Mouse (Mus musculus) cerebellum, adult 8-10 months (tissue): ENCODE measurements around the gene Ipmk.
"Not testable (repeated sequence)": the region's sequence is repeated elsewhere in the genome, so short reads cannot be mapped to it uniquely, and the experiment has no call there.

Experiments used
- DNase-seq: peaks from one replicate; pipeline ENCODE4 v3.0.0; 2022

Gene Ipmk

GRCm38 (mm10) chr10:71376014-71376413 is 28.5 kb downstream of the Ipmk start:
- DNase-seq: no peak

- DNase-seq: no peak
These were observed 32.8 kb downstream of the Ipmk start for GRCm38 (mm10) chr10:71380406-71380805.

- no peak for DNase-seq
These were observed 34.0 kb downstream of the Ipmk start for GRCm38 (mm10) chr10:71381471-71382033.

- DNase-seq: no peak
These were observed 34.5 kb downstream of the Ipmk start for GRCm38 (mm10) chr10:71382109-71382508.

GRCm38 (mm10) chr10:71382858-71383551 is 35.4 kb downstream of the Ipmk start:
- no peak for DNase-seq

- not testable (repeated sequence) for DNase-seq
These were observed 36.0 kb downstream of the Ipmk start for GRCm38 (mm10) chr10:71383552-71383924.

GRCm38 (mm10) chr10:71384159-71385044 is 36.8 kb downstream of the Ipmk start:
- DNase-seq: no peak

- DNase-seq: no peak
These were observed 41.7 kb downstream of the Ipmk start for GRCm38 (mm10) chr10:71389311-71389710.

- DNase-seq: no peak
These were observed 51.0 kb downstream of the Ipmk start for GRCm38 (mm10) chr10:71398383-71399145.

- no peak for DNase-seq
These were observed 51.8 kb downstream of the Ipmk start for GRCm38 (mm10) chr10:71399399-71399798.

- DNase-seq: no peak
These were observed 52.4 kb downstream of the Ipmk start for GRCm38 (mm10) chr10:71399987-71400386.

GRCm38 (mm10) chr10:71400818-71401646 is 53.5 kb downstream of the Ipmk start:
- peak; percentile 50 for DNase-seq

- DNase-seq: no peak
These were observed 56.1 kb downstream of the Ipmk start for GRCm38 (mm10) chr10:71403638-71404037.

GRCm38 (mm10) chr10:71405523-71406217 is 58.1 kb downstream of the Ipmk start:
- DNase-seq: no peak

- DNase-seq: no peak
These were observed 62.4 kb downstream of the Ipmk start for GRCm38 (mm10) chr10:71409948-71410347.

- DNase-seq: no peak
These were observed 65.8 kb downstream of the Ipmk start for GRCm38 (mm10) chr10:71413401-71413800.

- DNase-seq: no peak
These were observed 74.0 kb downstream of the Ipmk start for GRCm38 (mm10) chr10:71421531-71421930.

- peak; percentile 64 for DNase-seq
These were observed 74.8 kb downstream of the Ipmk start for GRCm38 (mm10) chr10:71422047-71423037.

GRCm38 (mm10) chr10:71426740-71427139 is 79.2 kb downstream of the Ipmk start:
- no peak for DNase-seq

- DNase-seq: no peak
These were observed 79.8 kb downstream of the Ipmk start for GRCm38 (mm10) chr10:71427381-71427780.
